Mouse (Mus musculus): ENCODE measurements around the gene Picalm. TPM values are rescaled to one million over a fixed set of nuclear protein-coding genes. Genes with fewer than 3 reads are reported as not detected.

Picalm gene
- polyA plus RNA-seq, 1 experiment from 2014 or later = 331 TPM

DNA sequence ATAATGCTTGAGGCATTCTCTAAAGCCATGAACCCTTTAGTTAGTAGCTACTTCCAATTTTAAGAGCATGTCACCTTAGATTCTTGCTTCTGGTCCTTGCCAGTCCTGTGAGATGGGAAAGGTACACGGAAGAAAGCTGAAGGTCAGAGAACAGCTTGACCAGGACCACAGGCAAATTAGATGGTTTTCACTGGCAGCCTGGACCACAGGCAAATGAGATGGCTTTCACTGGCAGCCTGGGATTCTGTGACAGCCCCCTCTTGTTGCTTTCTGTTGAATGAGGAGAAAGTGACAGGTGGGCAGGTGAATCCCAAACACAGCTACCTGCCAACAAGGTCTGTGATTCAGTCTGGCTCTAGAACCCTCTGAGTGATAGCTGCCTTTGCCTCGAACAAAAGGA is 33.4 kb upstream of the Picalm start:
- CTCF ChIA-PET = interaction anchor here (0.7 to 1.9 kb wide), 6 partner anchors 21 to 1745 kb away, joined by 3 to 4 read pairs (median 3); no protein-coding TSS in a partner anchor
- H3K27me3 ChIP-seq = no peaks in the 10 kb centered on the region
- in situ Hi-C loops (cut with MboI; ENCODE audit: low pct_unique_long_range_greater_than_20kb) = no loop called here
- DNase-seq (ENCODE audit: low read depth, low spot score) = no peak
- TF ChIP-seq CTCF (IDR thresholded peaks at IDR 0.05) = no peak
- no peak for ATAC-seq
- POLR2A ChIA-PET = interaction anchor here (0.7 to 3.2 kb wide), 2 partner anchors 34 to 457 kb away, joined by 4 to 19 read pairs; partner anchors contain the start of gene Picalm

DNA sequence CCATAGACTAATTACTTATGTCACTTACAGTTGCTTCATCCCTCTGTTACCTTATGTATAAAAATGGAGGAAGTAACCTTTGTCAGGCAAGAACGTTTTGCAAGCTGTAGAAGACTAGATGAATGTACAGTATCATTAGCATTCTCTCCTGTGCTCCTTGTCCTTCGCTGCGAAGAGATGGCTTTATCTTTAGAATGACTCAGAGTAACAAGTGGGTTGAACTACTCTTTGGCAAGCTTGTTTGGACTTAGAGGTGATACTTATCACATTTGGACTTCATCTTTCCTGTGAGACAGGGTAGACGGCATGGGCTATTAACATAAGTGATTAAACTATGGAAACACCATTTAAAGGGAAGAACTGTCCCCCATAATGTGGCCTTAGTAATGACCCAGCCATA is 31.8 kb upstream of the Picalm start:
- in situ Hi-C loops (cut with MboI; ENCODE audit: low pct_unique_long_range_greater_than_20kb) = no loop called here
- no peak for TF ChIP-seq CTCF (IDR thresholded peaks at IDR 0.05)
- ChIA-PET POLR2A (interaction anchor here (0.7 to 3.2 kb wide), 2 partner anchors 32 to 57 kb away, joined by 3 to 19 read pairs; partner anchors contain the start of gene Picalm), CTCF (no interaction called here)
- DNase-seq (ENCODE audit: low read depth, low spot score) = no peak
- H3K27me3 ChIP-seq = no peaks in the 10 kb centered on the region
- ATAC-seq = no peak

DNA sequence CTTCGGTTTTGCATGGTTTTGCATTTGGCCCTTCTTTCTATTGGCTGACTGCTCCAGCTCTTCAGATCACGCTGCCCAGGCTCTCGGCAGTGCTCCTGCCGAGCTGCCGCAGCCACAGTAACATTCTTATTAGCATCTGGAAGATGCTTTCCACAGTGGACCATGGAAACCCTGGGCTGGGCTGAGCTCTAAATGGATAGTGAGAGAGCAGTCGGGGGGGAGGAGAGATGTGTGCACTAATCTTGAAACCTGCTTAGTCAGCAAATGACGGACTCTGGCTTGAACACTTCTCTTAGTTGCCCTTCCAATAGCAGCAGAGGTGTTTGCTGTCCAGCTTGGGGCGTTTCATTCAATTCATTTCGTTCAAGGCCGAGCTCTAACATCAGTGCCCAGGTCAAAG is 30.8 kb upstream of the Picalm start:
- in situ Hi-C loops (cut with MboI; ENCODE audit: low pct_unique_long_range_greater_than_20kb) = no loop called here
- ChIA-PET CTCF (interaction anchor here (0.8 to 2.3 kb wide), 2 partner anchors 10 kb away, joined by 4 to 6 read pairs; no protein-coding TSS in a partner anchor), POLR2A (interaction anchor here (0.6 kb wide), 1 partner anchor 26 kb away, joined by 3 read pairs; no protein-coding TSS in a partner anchor)
- no peak for TF ChIP-seq CTCF (IDR thresholded peaks at IDR 0.05)
- DNase-seq (ENCODE audit: low read depth, low spot score) = no peak
- ATAC-seq = no peak
- no peaks in the 10 kb centered on the region for H3K27me3 ChIP-seq

DNA sequence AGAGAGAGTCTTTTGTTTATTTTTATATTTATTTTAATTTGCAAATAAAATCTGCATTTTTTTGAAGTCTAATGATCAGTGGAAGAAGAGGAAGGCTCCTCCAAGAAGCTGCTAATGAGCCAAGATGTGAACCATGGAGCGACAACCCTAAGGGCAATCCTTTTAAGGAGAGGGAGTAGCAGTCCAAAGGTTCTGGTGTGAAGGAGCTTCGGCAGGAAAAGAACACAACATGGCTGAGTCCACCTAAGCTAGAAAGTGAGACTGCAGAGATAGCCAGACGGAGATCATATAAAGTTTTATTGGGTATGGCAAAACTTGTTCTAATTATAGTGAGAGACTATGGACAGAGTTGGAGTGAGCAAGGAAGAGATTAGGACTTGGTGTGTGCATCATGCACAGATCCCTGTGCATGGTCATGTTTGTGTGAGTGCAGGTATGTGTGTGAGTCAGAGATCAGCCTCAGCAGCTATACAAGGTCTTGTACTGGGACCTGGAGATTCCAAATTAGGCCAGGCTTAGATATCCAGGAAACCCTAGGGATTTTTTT is 29.3 kb upstream of the Picalm start:
- H3K27me3 ChIP-seq = no peaks in the 10 kb centered on the region
- CTCF ChIA-PET = interaction anchor here (0.9 to 2.3 kb wide), 3 partner anchors 9 to 17 kb away, joined by 3 to 6 read pairs (median 4); no protein-coding TSS in a partner anchor
- no peak for DNase-seq (ENCODE audit: low read depth, low spot score)
- ATAC-seq = no peak
- TF ChIP-seq CTCF (IDR thresholded peaks at IDR 0.05) = no peak
- POLR2A ChIA-PET = interaction anchor here (0.6 kb wide), 1 partner anchor 61 kb away, joined by 3 read pairs; no protein-coding TSS in a partner anchor
- in situ Hi-C loops (cut with MboI; ENCODE audit: low pct_unique_long_range_greater_than_20kb) = no loop called here

DNA sequence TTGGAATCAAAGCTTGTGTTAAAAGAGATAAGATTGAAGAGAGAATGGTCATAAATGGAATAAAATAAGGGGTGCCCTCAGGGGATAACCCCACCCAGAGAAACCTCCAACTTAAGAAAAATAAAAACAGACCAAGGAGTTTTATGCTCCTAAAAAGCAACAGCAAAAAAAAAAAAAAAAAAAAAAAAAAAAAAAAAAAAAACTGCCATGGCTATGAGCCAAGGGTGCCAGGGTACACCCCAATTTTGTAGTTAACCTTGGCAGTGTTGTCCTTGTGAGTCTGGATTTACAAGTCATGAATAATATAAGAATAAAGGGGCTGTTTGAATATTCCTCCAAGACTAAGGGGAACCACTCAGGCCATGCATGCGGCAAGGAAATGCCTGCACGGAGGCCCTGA is 13.9 kb upstream of the Picalm start:
- no peak for ATAC-seq
- no peak for DNase-seq (ENCODE audit: low read depth, low spot score)
- H3K27me3 ChIP-seq = no peaks in the 10 kb centered on the region
- POLR2A ChIA-PET = no interaction called here
- TF ChIP-seq CTCF (IDR thresholded peaks at IDR 0.05) = no peak
- in situ Hi-C loops (cut with MboI; ENCODE audit: low pct_unique_long_range_greater_than_20kb) = no loop called here
- CTCF ChIA-PET = no interaction called here

DNA sequence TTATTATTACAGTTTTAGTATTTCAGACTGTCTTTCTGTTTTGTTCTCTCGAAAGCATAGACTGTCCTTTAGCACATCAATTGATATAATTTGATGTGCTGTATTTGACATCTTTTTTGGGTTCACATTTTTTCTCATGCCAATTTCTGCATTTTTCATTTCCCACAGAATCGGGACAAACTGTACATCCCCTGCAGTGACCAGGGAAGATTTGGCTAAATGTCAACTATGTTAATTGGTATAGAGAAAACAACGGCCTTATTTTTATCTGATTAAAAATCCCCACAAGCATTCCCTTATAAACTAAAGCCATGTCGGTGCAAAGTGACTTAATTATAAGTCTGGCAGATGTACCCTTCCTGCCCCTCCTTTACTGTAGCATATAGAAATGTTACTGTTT is 9.9 kb upstream of the Picalm start:
- no peak for DNase-seq (ENCODE audit: low read depth, low spot score)
- POLR2A ChIA-PET = no interaction called here
- CTCF ChIA-PET = interaction anchor here (1.2 to 1.6 kb wide), 2 partner anchors 10 to 22 kb away, joined by 3 to 4 read pairs; no protein-coding TSS in a partner anchor
- no peaks in the 10 kb centered on the region for H3K27me3 ChIP-seq
- in situ Hi-C loops (cut with MboI; ENCODE audit: low pct_unique_long_range_greater_than_20kb) = no loop called here
- no peak for ATAC-seq
- no peak for TF ChIP-seq CTCF (IDR thresholded peaks at IDR 0.05)

DNA sequence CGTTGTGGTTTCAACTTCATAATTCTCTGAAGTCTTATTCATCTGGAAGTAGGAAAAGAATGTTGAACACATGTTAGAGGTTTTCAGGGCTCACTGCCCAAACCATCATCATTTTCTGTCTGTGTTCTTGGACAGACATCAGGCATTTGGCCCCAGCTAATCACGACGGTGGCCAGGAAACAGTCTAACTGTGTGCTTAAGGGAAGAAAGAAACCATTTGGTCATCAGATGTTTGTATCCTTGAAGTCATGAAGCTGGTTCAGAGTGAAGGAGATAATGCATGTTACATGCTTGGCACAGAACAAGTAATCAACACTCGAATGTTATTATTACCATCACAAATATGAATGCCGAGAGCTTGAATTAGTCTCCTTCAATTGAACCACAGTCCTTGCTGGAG is 5.0 kb upstream of the Picalm start:
- no peaks in the 10 kb centered on the region for H3K27me3 ChIP-seq
- ChIA-PET POLR2A (interaction anchor here (0.7 to 1.2 kb wide), 2 partner anchors 15 to 26 kb away, joined by 3 read pairs; no protein-coding TSS in a partner anchor), CTCF (interaction anchor here (0.9 kb wide), 1 partner anchor 18 kb away, joined by 3 read pairs; no protein-coding TSS in a partner anchor)
- TF ChIP-seq CTCF (IDR thresholded peaks at IDR 0.05) = no peak
- in situ Hi-C loops (cut with MboI; ENCODE audit: low pct_unique_long_range_greater_than_20kb) = loop anchor here (5.0 kb wide), 1 partner anchor 33 kb away; no protein-coding TSS in a partner anchor
- no peak for ATAC-seq
- DNase-seq (ENCODE audit: low read depth, low spot score) = no peak

DNA sequence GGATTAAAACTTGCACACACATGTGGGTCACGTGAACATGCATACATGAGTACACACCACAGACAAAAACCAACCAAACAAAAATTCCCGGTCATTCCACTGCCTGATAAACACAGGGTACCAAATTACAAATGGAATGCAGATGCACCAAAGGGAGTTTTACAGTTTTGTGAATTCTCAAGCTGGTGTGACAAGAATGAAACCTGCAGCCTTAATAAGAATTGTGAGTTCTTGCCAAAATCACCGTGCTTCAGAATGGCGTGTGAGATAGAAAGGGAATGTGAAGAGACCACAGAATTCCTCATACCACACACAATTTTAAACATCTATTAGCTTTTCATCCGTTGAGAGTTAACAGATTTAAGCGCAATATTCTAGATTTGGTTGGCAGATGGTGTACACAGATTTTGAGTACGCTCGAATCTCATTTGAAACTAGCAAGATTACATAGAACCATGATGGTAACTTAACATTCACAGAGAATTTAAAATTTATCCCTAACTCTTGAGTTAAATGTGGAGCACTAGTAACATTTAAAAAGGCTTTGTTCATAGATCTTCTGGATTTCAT is 1.3 kb upstream of the Picalm start:
- DNase-seq (ENCODE audit: low read depth, low spot score) = no peak
- in situ Hi-C loops (cut with MboI; ENCODE audit: low pct_unique_long_range_greater_than_20kb) = loop anchor here (5.0 kb wide), 1 partner anchor 36 kb away; no protein-coding TSS in a partner anchor
- ChIA-PET CTCF (interaction anchor here (0.9 kb wide), 1 partner anchor 9 kb away, joined by 3 read pairs; no protein-coding TSS in a partner anchor), POLR2A (interaction anchor here (0.7 to 4.7 kb wide), 3 partner anchors 32 to 63 kb away, joined by 6 to 19 read pairs (median 16); no protein-coding TSS in a partner anchor)
- ATAC-seq = no peak
- no peaks in the 10 kb centered on the region for H3K27me3 ChIP-seq
- no peak for TF ChIP-seq CTCF (IDR thresholded peaks at IDR 0.05)

DNA sequence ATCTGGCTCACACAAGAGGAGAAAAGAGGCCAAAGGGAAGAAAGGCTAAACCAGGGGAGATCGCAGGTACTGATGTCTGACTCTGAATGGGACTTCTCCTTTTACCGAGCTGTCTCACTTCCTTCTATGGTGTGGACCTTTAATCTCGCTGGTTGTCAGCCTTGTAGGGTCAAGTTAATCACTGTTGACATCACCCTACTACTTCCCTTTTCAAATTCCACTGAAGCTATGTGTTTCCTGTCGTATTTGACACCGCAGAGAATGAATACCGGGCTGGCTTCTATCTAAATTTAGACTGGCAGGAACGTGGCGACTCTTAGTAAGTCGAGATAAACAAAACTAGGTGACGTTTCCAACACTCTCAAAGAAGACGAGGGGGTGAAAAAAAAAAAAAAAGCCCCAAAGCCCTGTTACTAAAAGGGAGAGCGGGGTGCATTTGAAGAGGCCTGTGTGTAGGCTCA is 712 bp upstream of the Picalm start:
- POLR2A ChIA-PET = interaction anchor here (0.7 to 4.7 kb wide), 3 partner anchors 32 to 62 kb away, joined by 6 to 19 read pairs (median 16); no protein-coding TSS in a partner anchor
- no peak for TF ChIP-seq CTCF (IDR thresholded peaks at IDR 0.05)
- DNase-seq (ENCODE audit: low read depth, low spot score) (no peak), ATAC-seq (peak; percentile 61)
- CTCF ChIA-PET = interaction anchor here (0.9 to 1.0 kb wide), 2 partner anchors 10 to 40 kb away, joined by 3 read pairs; no protein-coding TSS in a partner anchor
- no peaks in the 10 kb centered on the region for H3K27me3 ChIP-seq
- in situ Hi-C loops (cut with MboI; ENCODE audit: low pct_unique_long_range_greater_than_20kb) = loop anchor here (5.0 kb wide), 1 partner anchor 37 kb away; no protein-coding TSS in a partner anchor

DNA sequence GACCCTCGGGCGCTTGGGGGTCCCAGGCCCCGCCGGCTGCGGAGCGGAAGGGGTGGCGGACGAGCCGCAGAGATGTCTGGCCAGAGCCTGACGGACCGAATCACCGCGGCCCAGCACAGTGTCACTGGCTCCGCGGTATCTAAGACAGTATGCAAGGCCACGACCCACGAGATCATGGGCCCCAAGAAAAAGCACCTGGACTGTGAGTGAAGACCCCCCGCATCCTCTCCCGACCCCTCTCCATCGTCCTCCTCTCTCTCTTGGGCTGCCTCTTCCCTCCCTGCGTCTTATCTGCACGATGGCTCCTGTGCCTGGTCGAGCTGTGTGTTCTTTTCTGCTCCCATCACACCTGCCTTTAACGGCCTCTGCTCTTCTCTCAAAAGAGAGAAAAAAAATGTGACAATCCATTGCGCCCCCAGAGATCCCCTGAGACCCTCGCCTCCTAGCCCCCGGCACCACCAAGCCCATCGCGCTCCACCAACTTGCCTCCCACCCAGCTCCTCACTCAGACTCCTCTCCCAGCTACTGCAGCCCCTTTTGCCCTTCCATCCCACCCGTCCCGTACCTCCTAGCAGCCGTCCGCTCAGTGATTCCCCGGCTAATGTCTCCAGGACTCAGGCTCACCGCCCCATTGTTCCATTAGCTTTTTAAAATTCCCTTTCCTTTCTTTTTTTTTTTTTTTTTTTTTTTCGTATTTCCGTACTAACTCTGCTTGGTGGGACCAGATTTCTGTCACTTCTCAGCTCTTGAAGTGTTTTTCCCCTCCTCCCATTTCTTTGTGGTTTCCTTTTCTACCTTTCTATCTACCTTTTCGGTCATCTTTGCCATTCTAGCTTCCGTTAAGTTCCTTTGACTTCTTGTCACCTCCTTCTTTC is 725 bp downstream of the Picalm start:
- no peaks in the 10 kb centered on the region for H3K27me3 ChIP-seq
- ChIA-PET CTCF (interaction anchor here (0.9 to 1.7 kb wide), 6 partner anchors 13 to 100 kb away, joined by 3 to 5 read pairs (median 3); no protein-coding TSS in a partner anchor), POLR2A (interaction anchor here (0.6 to 4.7 kb wide), 9 partner anchors 12 to 92 kb away, joined by 3 to 19 read pairs (median 4); no protein-coding TSS in a partner anchor)
- no peak for TF ChIP-seq CTCF (IDR thresholded peaks at IDR 0.05)
- in situ Hi-C loops (cut with MboI; ENCODE audit: low pct_unique_long_range_greater_than_20kb) = no loop called here
- no peak for DNase-seq (ENCODE audit: low read depth, low spot score)
- peak; percentile 20 for ATAC-seq

All from Patski (cell line).